Mouse (Mus musculus) T-helper 1 cell (primary cell): ENCODE data around the gene H2-M5.

Experiments used
- in situ Hi-C: fragments of 300-600 bp; cut with MboI, MseI; formaldehyde crosslinking; loops from one replicate; pipeline ENCODE4 v1.15.1; 2025; ENCODE audit warnings: high pct_unique_total_duplicates

The H2-M5 gene

DNA sequence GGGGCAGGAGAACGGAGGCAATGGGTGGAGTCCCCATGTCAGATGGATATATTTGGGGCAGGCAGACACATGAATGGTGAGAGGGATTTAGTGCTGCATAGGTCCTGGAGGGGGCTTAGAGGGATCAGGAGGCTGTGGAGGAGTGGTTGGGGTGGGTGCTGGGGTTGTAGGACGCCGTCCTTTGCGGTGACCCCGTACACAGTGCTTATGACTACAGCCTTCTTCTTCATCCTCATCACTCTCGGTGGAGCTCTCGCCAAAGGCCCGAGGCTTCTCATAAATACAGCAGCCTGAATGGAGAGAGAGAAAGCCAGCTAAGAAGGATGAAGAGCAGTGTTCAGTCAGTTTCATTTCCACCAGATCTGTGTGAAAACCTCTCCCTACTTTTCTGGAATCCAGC lies 40.1 kb downstream of the H2-M5 start:
- in situ Hi-C loops = loop anchor here (10.0 kb wide), 1 partner anchor 326 kb away; the partner anchor contains the start of gene H2-M3

DNA sequence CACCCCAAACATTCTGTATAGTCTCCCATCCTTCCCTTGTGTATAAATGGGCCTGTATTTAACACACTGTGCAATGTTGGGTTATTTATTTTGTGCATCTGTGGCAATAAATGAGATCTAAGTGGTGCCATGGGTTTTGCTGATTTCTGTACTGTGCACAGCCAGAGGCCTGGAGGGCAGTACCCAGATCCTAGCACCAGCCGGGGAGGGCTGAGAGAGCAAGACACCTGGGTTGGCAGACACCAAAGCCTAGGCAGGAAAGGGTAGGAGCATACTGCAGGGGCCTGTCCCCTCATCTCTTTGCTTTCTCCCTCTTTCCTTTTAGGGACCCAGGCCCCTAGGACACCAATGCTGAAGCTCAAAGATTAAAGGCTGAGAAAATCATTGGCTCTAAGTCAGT lies 41.1 kb downstream of the H2-M5 start:
- in situ Hi-C loops = loop anchor here (10.0 kb wide), 1 partner anchor 327 kb away; the partner anchor contains the start of gene H2-M3

DNA sequence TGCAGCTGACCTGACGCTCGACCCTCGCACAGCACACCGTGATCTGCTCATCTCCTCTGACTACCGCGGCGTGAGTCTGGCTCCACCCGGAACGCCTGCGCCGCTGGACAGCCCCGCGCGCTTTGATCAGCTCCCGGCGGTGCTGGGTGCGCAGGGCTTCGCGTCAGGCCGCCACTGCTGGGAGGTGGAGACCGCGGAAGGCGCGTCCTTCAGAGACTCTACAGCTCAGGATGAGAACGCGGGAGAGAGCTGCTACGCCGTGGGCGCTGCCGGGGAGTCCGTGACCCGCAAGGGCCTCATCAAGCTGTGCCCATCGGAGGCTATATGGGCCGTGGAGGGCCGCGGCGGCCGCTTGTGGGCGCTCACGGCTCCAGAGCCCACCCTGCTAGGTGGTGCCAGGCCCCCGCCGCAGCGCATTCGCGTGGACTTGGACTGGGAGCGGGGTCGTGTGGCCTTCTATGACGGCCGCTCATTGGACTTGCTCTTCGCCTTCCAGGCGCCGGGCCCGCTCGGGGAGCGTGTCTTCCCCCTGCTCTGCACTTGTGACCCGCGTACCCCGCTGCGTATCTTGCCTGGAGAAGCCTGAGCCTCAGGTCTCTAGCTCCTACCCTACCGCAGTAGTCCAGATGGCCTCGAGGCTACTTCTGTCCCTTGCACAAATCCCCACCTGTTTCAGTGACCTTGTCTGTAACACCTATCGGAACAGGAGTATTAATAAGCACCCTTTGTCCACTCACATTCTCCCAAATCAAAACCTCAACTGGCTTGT lies 42.1 kb downstream of the H2-M5 start:
- in situ Hi-C loops = loop anchor here (10.0 kb wide), 1 partner anchor 328 kb away; the partner anchor contains the start of gene H2-M3

DNA sequence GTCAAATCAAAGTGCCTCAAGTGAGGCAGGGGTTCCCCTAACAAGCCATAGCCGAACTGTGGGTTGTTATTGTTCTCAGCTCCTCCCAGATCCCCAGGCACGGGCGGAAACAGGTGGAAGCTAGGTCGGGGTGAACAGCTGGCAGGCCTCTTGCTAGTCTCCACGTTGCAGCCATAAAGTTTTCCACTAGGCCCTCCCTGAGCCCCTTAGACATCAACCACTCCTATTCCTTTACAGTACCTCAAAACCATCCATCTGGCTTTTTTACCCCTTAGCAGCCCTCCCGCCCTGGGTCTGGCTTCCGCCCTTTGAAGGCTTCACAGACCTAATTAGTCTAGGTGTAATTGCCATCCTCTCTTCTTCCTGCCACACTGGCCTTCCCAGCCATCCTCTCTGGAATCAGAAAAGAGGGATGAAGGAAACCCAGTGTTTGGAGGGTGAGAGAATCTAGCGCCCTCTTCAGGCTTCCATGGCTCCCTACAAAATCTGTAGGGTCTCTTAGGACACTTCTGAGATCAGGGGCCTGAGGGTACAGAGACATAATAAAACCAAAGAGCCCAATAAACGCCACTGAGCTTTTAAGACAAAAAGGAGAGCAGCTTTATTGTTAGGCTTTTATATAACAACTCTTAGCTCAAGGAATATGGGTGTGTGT lies 45.1 kb downstream of the H2-M5 start:
- in situ Hi-C loops = loop anchor here (5.0 to 10.0 kb wide), 2 partner anchors 103 to 331 kb away; partner anchors contain the start of genes Gabbr1 and H2-M3

DNA sequence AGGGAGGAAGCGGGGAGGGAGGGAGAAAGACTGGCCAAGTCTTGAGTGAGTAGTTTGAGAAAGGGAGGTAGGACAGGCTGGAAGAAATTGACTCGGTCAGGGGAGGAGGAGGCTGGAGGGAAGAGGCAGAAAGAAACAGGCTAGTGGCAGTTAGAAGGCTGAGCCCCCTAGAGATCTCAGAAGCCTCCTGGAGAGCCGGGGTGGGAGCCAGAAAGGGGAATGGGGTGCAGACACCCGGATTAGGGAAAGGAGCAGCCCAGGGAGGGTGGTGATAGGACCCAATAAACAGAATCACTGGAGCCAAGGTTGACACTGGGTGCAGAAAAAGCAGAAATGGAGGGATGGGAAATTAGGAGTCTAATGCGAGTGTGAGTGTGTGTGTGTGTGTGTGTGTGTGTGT lies 45.6 kb downstream of the H2-M5 start:
- in situ Hi-C loops = loop anchor here (5.0 to 10.0 kb wide), 2 partner anchors 104 to 331 kb away; partner anchors contain the start of genes Gabbr1 and H2-M3

DNA sequence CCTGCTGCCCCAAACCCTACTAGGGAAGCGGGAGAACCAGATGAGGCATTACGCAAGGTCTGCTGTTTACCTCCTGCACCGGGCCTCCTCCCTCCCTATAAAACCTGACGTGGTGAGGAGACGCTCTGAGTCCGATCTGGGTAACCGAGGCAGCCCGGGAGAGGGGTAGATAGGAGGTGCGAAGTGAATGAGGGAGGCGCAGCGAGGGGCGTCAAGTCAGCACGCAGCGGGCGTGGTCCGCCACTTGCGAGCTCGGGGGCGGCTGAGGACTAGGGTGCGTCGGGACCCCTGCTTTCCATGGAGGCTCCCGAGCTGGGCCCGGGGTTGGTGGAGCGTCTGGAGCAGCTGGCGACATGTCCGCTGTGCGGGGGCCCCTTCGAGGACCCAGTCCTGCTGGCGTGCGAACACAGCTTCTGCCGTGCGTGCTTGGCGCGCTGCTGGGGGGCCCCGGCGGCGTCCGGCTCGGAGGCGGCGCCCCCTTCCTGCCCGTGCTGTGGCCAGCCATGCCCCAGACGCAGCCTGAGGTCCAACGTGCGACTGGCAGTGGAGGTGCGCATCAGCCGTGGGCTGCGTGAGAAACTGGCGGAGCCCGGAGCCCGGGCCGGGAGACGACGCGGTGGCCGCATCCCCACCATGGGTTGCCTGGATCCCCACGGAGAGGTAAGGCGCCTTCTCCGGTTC lies 46.4 kb downstream of the H2-M5 start, which contains the start of gene Rnf39:
Rnf39 (plus strand) TSS at position 128 of the 681 bp plus-strand sequence.
- in situ Hi-C loops = loop anchor here (5.0 to 10.0 kb wide), 2 partner anchors 104 to 332 kb away; partner anchors contain the start of genes Gabbr1 and H2-M3

DNA sequence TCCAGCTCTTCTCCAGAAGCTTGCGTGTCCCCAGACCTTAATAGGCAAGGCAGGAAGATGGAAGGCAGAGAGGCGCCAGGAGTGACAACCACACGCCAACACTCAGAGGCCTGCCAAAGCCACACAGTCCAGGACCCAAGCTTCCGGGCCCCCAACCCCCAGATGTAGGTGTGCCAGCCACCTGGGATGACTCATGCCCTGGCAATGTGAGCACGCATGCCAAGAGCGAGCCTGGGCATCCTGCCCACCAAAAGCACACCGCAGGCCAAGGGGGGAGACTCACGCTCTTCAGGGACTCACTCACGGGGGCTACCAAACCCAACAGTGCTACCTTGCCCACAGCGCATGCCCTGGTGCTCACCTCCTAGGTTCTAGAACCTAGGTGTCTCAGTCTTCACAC lies 46.9 kb downstream of the H2-M5 start:
- in situ Hi-C loops = loop anchor here (5.0 to 10.0 kb wide), 2 partner anchors 105 to 332 kb away; partner anchors contain the start of genes Gabbr1 and H2-M3

DNA sequence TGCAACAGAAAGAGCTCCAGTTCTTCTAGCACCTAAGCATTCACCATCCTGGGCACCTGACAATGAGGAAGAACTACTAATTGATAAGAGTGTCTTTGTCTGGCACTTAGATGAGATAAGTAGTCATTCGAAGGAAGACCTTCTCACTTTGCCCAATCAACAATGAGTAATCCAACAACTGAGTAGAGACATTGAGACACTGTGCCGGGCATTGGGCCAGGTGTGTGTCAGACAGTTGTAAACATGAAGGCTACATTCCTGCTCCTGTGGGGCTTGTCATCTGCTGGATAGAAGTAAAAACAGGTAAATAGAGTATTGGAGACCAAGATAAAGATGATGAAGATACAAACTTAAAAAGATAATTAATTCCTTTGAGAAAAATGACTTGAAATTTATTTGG lies 51.3 kb downstream of the H2-M5 start:
- in situ Hi-C loops = no loop called here
